Mouse (Mus musculus): ENCODE measurements at regions not wholly inside any gene's neighbourhood (a gene's known extent, or its start where the extent isn't known, plus 50 kb on each side); places are given as distances from the start of the nearest gene placed in this dataset.
A peak's percentile ranks its signal among the peaks of the same experiment; 100 is the strongest.

- DNase-seq: no peak
Measured at GRCm38 (mm10) chr3:133599731-133600130, 54.8 kb upstream of the Tet2 start.

GRCm38 (mm10) chr3:133600447-133601220 is 55.7 kb upstream of the Tet2 start:
- DNase-seq: peak; percentile 52

GRCm38 (mm10) chr3:133605460-133605859 is 60.5 kb upstream of the Tet2 start:
- no peak for DNase-seq

GRCm38 (mm10) chr3:133608845-133609261 is 63.9 kb upstream of the Tet2 start:
- no peak for DNase-seq

GRCm38 (mm10) chr3:133613836-133614711 is 69.1 kb upstream of the Tet2 start:
- DNase-seq: no peak

GRCm38 (mm10) chr3:133614712-133615426 is 69.9 kb upstream of the Tet2 start:
- DNase-seq: no peak

GRCm38 (mm10) chr3:133617036-133617435 is 72.1 kb upstream of the Tet2 start:
- DNase-seq: no peak

GRCm38 (mm10) chr3:133618491-133618890 is 73.6 kb upstream of the Tet2 start:
- no peak for DNase-seq

GRCm38 (mm10) chr3:133623201-133623744 is 78.3 kb upstream of the Tet2 start:
- no peak for DNase-seq

- no peak for DNase-seq
Measured at GRCm38 (mm10) chr3:133624079-133624875, 79.3 kb upstream of the Tet2 start.

GRCm38 (mm10) chr3:133625046-133625445 is 80.1 kb upstream of the Tet2 start:
- DNase-seq: no peak

- DNase-seq: no peak
Measured at GRCm38 (mm10) chr3:133626442-133626841, 81.5 kb upstream of the Tet2 start.

GRCm38 (mm10) chr3:133627116-133627844 is 82.3 kb upstream of the Tet2 start:
- DNase-seq: no peak

- DNase-seq: no peak
Measured at GRCm38 (mm10) chr3:133634306-133634705, 89.4 kb upstream of the Tet2 start.

GRCm38 (mm10) chr3:133645604-133646003 is 100.7 kb upstream of the Tet2 start:
- no peak for DNase-seq

GRCm38 (mm10) chr3:133646449-133647059 is 101.6 kb upstream of the Tet2 start:
- DNase-seq: no peak

- no peak for DNase-seq
Measured at GRCm38 (mm10) chr3:133650025-133650424, 105.1 kb upstream of the Tet2 start.

GRCm38 (mm10) chr3:133651996-133652395 is 107.1 kb upstream of the Tet2 start:
- DNase-seq: no peak

- no peak for DNase-seq
Measured at GRCm38 (mm10) chr3:133659759-133660158, 114.8 kb upstream of the Tet2 start.

GRCm38 (mm10) chr3:133661303-133661702 is 116.4 kb upstream of the Tet2 start:
- no peak for DNase-seq

GRCm38 (mm10) chr3:133664914-133665313 is 120.0 kb upstream of the Tet2 start:
- no peak for DNase-seq

Measured in kidney, postnatal 14 days (tissue).